Mouse (Mus musculus): ENCODE measurements around the gene Slc25a47. TPM values are rescaled to one million over a fixed set of nuclear protein-coding genes. Genes with fewer than 3 reads are reported as not detected.

Gene Slc25a47
- polyA plus RNA-seq, 1 experiment from 2014 or later = 12.1 TPM

DNA sequence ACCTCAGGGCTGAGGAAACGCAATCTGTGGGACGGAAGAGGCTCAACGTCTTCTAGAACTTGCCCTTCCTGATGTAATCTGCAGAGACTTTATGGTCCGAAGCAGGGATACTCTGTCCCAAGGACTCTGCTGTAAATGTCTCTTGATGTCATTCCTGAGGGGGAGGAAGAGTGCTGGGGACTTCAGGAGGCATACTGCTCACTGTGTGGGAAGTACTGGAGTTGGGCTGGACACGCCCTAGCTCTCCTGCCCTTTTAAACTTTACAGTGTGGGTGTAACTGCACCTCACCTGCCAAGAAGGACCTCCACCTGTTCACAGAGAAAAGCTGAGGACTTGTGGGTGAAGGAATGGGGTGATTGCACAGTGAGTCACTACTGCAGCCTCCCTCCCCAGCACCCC, 44.8 kb downstream of the Slc25a47 start:
- ATAC-seq (ENCODE audit: low read depth) = no peak
- 95% methylated on average over 5 of the region's 5 CpGs for whole genome bisulfite sequencing
- H3K27me3 ChIP-seq = no peaks in the 10 kb centered on the region
- 0 out of 2 replicates have a peak, but pooled peaks cover 2% of the 10 kb centered on the region for H3K4me1 ChIP-seq (replicated peaks)
- peaks cover 94% of the 10 kb centered on the region for H3K36me3 ChIP-seq
- H3K4me3 ChIP-seq = no peak overlapping the region
- no peak overlapping the region for H3K9ac ChIP-seq
- H3K4me2 ChIP-seq = no peak overlapping the region
- H3K9me3 ChIP-seq = no peaks in the 10 kb centered on the region
- no peak overlapping the region for H3K27ac ChIP-seq (replicated peaks)

DNA sequence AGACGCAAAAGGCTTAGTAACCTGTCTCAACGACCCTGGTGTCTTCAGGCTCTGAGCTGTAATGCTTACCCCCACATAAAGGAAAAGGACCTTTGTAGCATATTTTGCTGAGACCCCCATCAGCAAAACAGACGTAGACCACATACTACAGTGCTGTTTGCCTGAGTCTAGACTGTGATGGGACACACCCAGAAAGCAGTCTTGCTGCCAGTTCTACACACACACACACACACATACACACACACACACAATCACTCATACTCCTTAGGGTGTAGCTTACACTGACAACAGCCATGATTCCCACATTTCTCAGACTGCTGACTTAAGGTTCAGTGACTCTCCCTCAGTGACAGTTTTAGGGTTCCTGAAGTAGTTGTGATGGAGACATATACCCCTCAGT, 45.3 kb downstream of the Slc25a47 start:
- Histone ChIP-seq H3K27ac (replicated peaks) (no peak overlapping the region), H3K9ac (no peak overlapping the region), H3K27me3 (no peaks in the 10 kb centered on the region), H3K4me3 (no peak overlapping the region), H3K4me1 (replicated peaks) (0 out of 2 replicates have a peak, but pooled peaks cover 8% of the 10 kb centered on the region), H3K4me2 (no peak overlapping the region), H3K36me3 (peaks cover 94% of the 10 kb centered on the region), H3K9me3 (no peaks in the 10 kb centered on the region)
- 93% methylated on average over 3 of the region's 3 CpGs for WGBS
- no peak for ATAC-seq (ENCODE audit: low read depth)

DNA sequence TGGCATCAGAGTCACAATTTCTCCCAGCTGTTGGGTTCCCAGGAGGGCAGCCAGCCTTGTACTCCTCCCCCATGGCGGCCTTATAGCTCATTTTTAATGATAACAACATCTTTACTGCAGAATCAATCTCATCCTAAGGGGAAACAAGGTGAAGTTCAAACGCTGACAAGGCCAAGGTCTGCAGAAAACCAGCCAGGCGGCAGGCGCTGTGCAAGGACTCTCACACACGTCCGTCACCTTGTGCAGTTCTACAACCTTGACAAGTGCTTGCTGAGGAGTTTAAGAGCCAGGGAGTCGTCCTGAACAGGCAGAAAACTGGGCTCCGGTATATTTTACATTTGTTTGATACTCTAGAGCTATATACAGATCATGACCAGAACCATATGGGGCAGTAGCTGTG, 46.9 kb downstream of the Slc25a47 start:
- no peaks in the 10 kb centered on the region for H3K9me3 ChIP-seq
- WGBS = 91% methylated on average over 8 of the region's 8 CpGs
- no peak overlapping the region for H3K9ac ChIP-seq
- ATAC-seq (ENCODE audit: low read depth) = no peak
- 0 out of 2 replicates have a peak, but pooled peaks cover 8% of the 10 kb centered on the region for H3K4me1 ChIP-seq (replicated peaks)
- H3K36me3 ChIP-seq = peaks cover 97% of the 10 kb centered on the region
- no peak overlapping the region for H3K4me2 ChIP-seq
- no peaks in the 10 kb centered on the region for H3K27me3 ChIP-seq
- no peak overlapping the region for H3K27ac ChIP-seq (replicated peaks)
- H3K4me3 ChIP-seq = no peak overlapping the region

DNA sequence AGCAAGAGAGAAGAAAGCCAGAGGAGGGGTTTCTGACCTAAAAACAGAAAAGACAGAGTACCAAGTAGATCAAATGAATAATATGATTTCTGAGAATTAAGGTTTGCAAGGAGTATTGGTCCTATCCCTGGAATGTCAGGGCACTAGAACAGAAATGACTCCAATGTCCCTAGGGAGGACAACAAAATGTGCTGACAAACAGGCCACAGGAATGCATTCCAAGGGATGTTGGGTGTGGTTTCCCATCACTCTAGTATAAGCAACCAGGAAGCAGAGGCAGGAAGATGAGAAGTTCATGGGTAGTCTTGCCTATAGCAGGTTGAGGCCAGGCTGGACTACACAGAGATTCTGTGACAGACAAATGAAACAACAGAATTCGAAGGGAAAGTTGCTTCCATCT, 50.1 kb downstream of the Slc25a47 start:
- H3K27me3 ChIP-seq = no peaks in the 10 kb centered on the region
- H3K4me1 ChIP-seq (replicated peaks) = 0 out of 2 replicates have a peak, but pooled peaks cover 8% of the 10 kb centered on the region
- no peak overlapping the region for H3K4me3 ChIP-seq
- no peak overlapping the region for H3K27ac ChIP-seq (replicated peaks)
- no peaks in the 10 kb centered on the region for H3K9me3 ChIP-seq
- peaks cover 94% of the 10 kb centered on the region for H3K36me3 ChIP-seq
- WGBS = 97% methylated on average over 1 of the region's 1 CpGs
- ATAC-seq (ENCODE audit: low read depth) = no peak
- H3K4me2 ChIP-seq = no peak overlapping the region
- H3K9ac ChIP-seq = no peak overlapping the region

DNA sequence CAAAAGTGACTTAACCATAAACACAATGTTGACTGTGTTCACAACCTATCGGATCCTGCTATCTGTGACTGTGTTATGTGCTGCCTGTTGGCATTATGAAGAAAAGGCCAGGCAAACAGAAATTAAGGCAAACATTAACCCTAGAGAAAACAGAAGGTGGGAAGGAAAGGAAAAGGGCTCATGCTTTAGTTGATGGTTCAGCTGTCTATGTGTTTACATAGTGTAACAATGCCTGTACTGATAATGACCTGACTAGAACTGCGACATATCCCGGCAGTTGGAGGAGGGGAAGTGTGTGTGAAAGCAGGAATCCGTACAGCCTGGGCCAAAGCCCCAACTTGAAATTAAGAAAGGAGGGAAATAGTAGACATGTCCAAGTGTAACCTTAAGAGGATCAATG, 51.2 kb downstream of the Slc25a47 start:
- Histone ChIP-seq H3K4me2 (no peak overlapping the region), H3K27ac (replicated peaks) (no peak overlapping the region)
- WGBS = 93% methylated on average over 4 of the region's 4 CpGs

DNA sequence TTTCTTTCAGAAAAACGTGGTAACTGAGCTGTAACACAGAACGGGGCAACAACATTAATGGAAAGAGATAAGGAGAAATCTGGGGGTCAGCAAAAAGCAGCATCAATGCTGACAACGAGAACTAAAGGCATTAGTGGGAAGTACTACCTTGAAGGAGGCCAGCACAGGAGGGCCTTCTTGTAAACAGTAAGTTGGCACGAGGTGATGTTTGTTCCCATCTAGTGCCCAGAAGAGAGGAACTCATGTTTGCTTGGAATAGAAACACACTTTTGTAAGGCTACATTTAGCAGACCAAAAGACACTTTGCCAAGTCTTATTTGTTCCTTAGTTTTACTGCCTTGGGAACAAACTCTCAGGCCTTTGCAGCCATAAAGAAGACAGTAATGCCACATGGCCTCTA, 52.8 kb downstream of the Slc25a47 start:
- no peak overlapping the region for H3K4me2 ChIP-seq
- H3K27me3 ChIP-seq = no peaks in the 10 kb centered on the region
- ATAC-seq (ENCODE audit: low read depth) = no peak
- H3K9ac ChIP-seq = no peak overlapping the region
- 73% methylated on average over 4 of the region's 4 CpGs for WGBS
- H3K9me3 ChIP-seq = no peaks in the 10 kb centered on the region
- H3K4me1 ChIP-seq (replicated peaks) = peaks cover 22% of the 10 kb centered on the region
- H3K27ac ChIP-seq (replicated peaks) = no peak overlapping the region
- H3K4me3 ChIP-seq = no peak overlapping the region
- peaks cover 71% of the 10 kb centered on the region for H3K36me3 ChIP-seq

More for the DNA sequence above, 51.2 kb downstream of the Slc25a47 start:
- H3K27me3 ChIP-seq = no peaks in the 10 kb centered on the region
- peaks cover 86% of the 10 kb centered on the region for H3K36me3 ChIP-seq
- H3K4me3 ChIP-seq = no peak overlapping the region
- peaks cover 8% of the 10 kb centered on the region; the same call in 1 of the 2 replicates for H3K4me1 ChIP-seq (replicated peaks)
- ATAC-seq (ENCODE audit: low read depth) = no peak
- no peak overlapping the region for H3K9ac ChIP-seq
- H3K9me3 ChIP-seq = no peaks in the 10 kb centered on the region

DNA sequence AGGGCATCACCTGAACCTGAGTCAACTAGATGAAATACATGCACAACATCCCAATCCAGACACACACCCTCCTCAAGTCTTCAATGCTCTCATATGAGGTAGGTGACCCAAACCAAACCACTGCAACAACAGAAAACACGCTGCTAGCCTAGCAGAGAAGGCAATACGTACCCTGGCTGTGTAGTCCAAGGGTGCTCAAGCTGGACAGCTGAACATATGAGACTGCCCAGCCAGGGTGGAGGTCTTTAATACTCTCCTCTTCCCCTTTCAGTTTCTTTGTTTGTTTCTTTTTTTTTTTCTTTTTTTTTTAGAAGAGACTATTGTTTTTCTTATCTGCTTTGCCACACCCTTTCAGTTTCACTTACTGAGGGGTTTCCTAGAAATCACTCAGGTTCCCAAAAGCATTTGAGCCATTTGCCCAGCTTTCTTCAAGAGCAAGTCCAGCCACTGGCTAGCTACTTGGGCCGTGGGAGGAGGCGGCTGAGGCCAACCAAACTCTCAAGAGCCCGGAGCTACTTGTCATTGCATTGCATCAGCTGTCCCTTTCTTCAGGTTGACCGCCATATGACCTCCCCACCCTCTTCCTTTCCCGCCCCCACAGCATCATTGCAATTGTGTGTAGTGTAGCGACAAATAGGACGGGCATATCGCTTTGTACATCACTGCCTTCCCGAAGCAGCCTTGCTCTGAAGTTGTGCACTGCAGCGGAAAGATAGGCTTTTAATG, 57.3 kb downstream of the Slc25a47 start, which contains the start of gene Wdr25:
TSS of gene Wdr25 (plus strand) at position 643 of the 726 bp plus-strand sequence.
- H3K4me3 ChIP-seq = peak within 1 kb of the TSS; percentile 88
- H3K9me3 ChIP-seq = no peaks in the 10 kb centered on the region
- WGBS = 18% methylated on average over 12 of the region's 12 CpGs
- H3K27me3 ChIP-seq = no peaks in the 10 kb centered on the region
- peak within 1 kb of the TSS; percentile 96 for H3K4me2 ChIP-seq
- peaks cover 28% of the 10 kb centered on the region for H3K36me3 ChIP-seq
- H3K4me1 ChIP-seq (replicated peaks) = peaks cover 26% of the 10 kb centered on the region
- peak within 1 kb of the TSS; percentile 87 for H3K9ac ChIP-seq
- ATAC-seq (ENCODE audit: low read depth) = no peak
- H3K27ac ChIP-seq (replicated peaks) = no peak within 1 kb of the TSS; the same call in 1 of the 2 replicates

DNA sequence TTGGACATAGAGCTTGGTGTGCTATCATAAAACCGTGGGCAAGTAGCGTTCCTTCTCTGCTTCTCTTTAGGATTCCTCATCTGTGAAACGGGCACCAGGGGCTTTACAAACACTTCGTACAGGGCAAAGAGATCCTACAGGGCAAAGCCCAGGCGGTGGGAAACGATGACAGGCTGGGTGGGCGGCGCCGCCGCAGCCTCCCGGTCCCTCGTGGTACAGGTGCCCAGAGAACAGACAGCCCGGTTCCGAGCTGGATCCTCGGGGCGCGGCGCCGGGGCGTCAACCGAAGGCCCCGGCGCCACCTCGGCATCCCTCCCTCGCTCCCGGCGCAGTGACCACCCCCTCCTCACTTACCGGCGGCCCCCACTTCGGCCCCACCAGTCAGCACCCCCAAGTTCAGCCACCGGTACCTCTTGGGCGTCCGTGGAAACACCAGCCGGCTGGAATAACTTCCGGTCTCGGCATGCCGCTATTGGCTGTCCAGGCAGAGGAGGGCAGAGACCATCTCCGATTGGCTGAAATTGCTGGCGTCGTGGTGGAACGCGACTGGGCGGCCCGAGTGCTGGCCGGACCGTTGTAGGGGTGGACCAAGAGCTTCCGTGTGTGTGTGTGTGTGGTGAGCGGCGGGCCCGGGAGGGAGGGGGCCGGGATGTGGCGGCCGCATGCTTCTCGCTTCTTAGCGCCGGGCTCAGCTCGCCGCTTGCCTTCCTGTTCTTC, 58.0 kb downstream of the Slc25a47 start, which contains the start of gene Wars:
TSS of gene Wars (minus strand) at position 460 of the 717 bp plus-strand sequence.
- H3K4me2 ChIP-seq = peak within 1 kb of the TSS; percentile 96
- H3K27ac ChIP-seq (replicated peaks) = no peak within 1 kb of the TSS; the same call in 1 of the 2 replicates
- under 1% methylated on average over 58 of the region's 58 CpGs for WGBS
- no peaks in the 10 kb centered on the region for H3K9me3 ChIP-seq
- H3K36me3 ChIP-seq = peaks cover 25% of the 10 kb centered on the region
- ATAC-seq (ENCODE audit: low read depth) = peak; percentile 100
- H3K4me1 ChIP-seq (replicated peaks) = peaks cover 26% of the 10 kb centered on the region
- H3K27me3 ChIP-seq = no peaks in the 10 kb centered on the region
- peak within 1 kb of the TSS; percentile 88 for H3K4me3 ChIP-seq
- H3K9ac ChIP-seq = peak within 1 kb of the TSS; percentile 87

DNA sequence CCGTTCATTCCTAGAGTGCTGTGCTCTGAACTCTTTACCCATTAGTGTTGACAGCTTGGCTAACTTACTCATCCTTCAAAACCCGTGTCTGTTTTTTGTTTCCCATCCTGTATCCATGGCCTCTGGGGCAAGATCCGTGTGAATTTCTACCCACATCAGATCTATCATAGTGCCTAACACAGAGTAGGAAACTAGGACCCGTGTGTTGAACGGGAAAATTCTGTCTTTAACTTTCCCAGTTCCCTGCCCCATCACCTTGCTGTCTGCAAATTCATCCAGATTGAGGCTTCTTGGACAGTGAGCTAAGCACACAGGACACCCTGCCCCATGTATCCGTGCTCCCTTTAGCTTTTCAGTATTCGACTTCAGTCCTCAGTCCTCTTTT, 58.6 kb downstream of the Slc25a47 start:
- peaks cover 21% of the 10 kb centered on the region for H3K36me3 ChIP-seq
- peak; percentile 30; the same call in 1 of the 2 replicates for ATAC-seq (ENCODE audit: low read depth)
- no peaks in the 10 kb centered on the region for H3K9me3 ChIP-seq
- WGBS = under 1% methylated on average over 7 of the region's 7 CpGs
- peaks cover 26% of the 10 kb centered on the region for H3K4me1 ChIP-seq (replicated peaks)
- H3K27ac ChIP-seq (replicated peaks) = no peak overlapping the region; the same call in 1 of the 2 replicates
- no peaks in the 10 kb centered on the region for H3K27me3 ChIP-seq
- peak overlapping the region; percentile 87 for H3K9ac ChIP-seq
- peak overlapping the region; percentile 88 for H3K4me3 ChIP-seq
- peak overlapping the region; percentile 96 for H3K4me2 ChIP-seq

DNA sequence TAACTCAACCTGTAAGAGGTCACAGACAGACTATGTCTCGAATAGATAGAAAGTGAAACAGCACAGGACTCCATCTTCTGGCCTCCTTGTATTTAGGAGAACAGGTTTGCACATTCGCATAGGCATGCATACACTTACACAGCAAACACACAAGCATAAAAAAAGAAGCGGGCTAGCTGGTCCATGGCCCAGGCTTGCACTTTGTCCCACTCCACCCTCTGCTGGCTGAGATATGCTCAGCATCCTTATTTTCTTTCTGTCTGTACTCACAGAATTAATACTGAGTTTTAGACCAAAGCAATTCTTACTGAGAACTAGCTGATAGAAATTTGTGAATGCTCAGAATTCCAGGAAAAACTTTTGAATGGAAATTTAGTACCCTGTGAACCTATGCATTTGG, 60.2 kb downstream of the Slc25a47 start:
- Histone ChIP-seq H3K36me3 (peaks cover 7% of the 10 kb centered on the region; the same call in 1 of the 2 replicates), H3K9me3 (no peaks in the 10 kb centered on the region), H3K27me3 (no peaks in the 10 kb centered on the region), H3K9ac (no peak overlapping the region), H3K27ac (replicated peaks) (no peak overlapping the region), H3K4me1 (replicated peaks) (peaks cover 26% of the 10 kb centered on the region), H3K4me3 (no peak overlapping the region), H3K4me2 (no peak overlapping the region)
- 73% methylated on average over 3 of the region's 3 CpGs for WGBS
- no peak for ATAC-seq (ENCODE audit: low read depth)

DNA sequence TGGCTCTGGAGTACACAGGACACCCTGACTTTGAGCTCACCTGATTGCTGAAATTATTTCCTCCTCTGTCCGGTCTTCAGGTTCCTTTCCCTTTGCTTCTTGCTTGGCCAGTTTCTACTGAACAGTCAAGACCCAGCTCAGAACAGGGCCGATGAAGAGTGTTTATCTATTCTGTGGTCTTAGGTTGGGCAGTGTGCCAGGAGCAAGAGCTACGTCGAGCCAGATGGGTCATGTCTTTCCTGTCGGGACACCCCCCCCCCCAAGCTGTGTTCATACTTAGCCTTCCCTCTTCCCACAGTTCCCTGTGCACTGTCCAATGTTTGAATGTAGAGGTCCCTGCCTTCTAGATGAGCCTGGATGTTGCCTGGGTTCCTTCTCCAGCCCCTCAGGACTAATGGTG, 65.5 kb downstream of the Slc25a47 start:
- no peak for ATAC-seq (ENCODE audit: low read depth)
- Histone ChIP-seq H3K4me2 (no peak overlapping the region), H3K4me1 (replicated peaks) (peaks cover 35% of the 10 kb centered on the region), H3K36me3 (peaks cover 7% of the 10 kb centered on the region; the same call in 1 of the 2 replicates), H3K4me3 (no peak overlapping the region), H3K27me3 (no peaks in the 10 kb centered on the region), H3K27ac (replicated peaks) (no peak overlapping the region), H3K9me3 (no peaks in the 10 kb centered on the region), H3K9ac (no peak overlapping the region)
- WGBS = 66% methylated on average over 5 of the region's 5 CpGs

DNA sequence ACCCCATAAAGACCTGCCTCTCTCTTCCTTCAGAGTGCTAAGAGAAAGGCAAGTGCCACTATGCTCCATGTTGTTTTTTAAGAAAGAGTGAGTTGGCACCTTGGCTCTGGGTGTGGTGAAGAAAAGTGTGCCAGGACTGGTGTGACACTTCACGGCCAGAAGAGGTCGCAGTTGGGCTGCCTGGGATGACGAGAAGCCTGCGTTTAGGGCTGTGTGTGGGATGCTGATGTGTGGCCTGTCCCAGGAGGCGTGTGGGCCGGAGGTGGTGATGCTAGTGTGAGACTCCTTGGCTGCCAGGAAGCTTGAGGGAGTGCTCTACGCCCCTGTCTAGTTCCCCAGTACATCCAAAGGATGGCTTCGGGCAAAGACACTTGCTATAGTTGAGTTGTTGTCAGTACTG, 67.1 kb downstream of the Slc25a47 start:
- Histone ChIP-seq H3K4me1 (replicated peaks) (peaks cover 48% of the 10 kb centered on the region), H3K9ac (no peak overlapping the region)
- peak; percentile 45; the same call in 1 of the 2 replicates for ATAC-seq (ENCODE audit: low read depth)

More for the DNA sequence above, 67.1 kb downstream of the Slc25a47 start:
- no peak overlapping the region for H3K4me2 ChIP-seq
- no peaks in the 10 kb centered on the region for H3K9me3 ChIP-seq
- 18% methylated on average over 8 of the region's 8 CpGs for WGBS
- no peaks in the 10 kb centered on the region for H3K27me3 ChIP-seq
- no peak overlapping the region for H3K27ac ChIP-seq (replicated peaks)
- H3K4me3 ChIP-seq = no peak overlapping the region
- peaks cover 6% of the 10 kb centered on the region; the same call in 1 of the 2 replicates for H3K36me3 ChIP-seq

Data from neural tube, embryonic 13.5 days (tissue).